ENCODE assay signal across 30 mouse cellular contexts in genomic region chr11:103801128-103801527, GRCm38 (mm10). TPM values are rescaled to one million over a fixed set of nuclear protein-coding genes. Genes with fewer than 3 reads are reported as not detected.
A peak's percentile ranks its signal among the peaks of the same experiment; 100 is the strongest.
DNase-seq lines count a peak whose midpoint lies in the region; ATAC-seq and TF ChIP-seq lines count a peak whose summit lies in the region.
"Had no signal": no experiment of that assay in that cellular context is flagged by ENCODE, and none has a peak within 500 bp of the region (broad histone marks: within the 10 kb centered on the region; RNA-seq: fewer than 3 reads in every experiment).

No protein-coding gene starts in this region.

- no peak for TF ChIP-seq CTCF in lung, embryonic 14.5 days (IDR thresholded peaks at IDR 0.05; ENCODE audit: low read depth)

- DNase-seq in cerebellum, postnatal 10 days: peak; percentile 48 to 53
- no peak for DNase-seq in cerebellum, postnatal 4 days (ENCODE audit: low spot score in 2 of 2)
- DNase-seq in lung, embryonic 14.5 days: peak; percentile 66
- DNase-seq in lung, postnatal 25 days (ENCODE audit: low spot score): no peak
- peak; percentile 51 for DNase-seq in brain, adult 2 months (ENCODE audit: low read depth, low spot score)
- DNase-seq in thymus, postnatal 10 days (ENCODE audit: low spot score in 2 of 2): no peak
- DNase-seq: B cell, adult 2 months; cerebellum, adult 9-10 months; gastrocnemius, postnatal 10 days; heart, adult 11 months; kidney, adult 11 months; kidney, postnatal 4 days; retina, postnatal 1 day; thymus, postnatal 36 days had no signal

- H3K4me2 ChIP-seq in lung, embryonic 14.5 days: no peak overlapping the region
- no peak overlapping the region for H3K4me2 ChIP-seq in midbrain, embryonic 15.5 days
- H3K4me2 ChIP-seq: embryonic facial prominence, embryonic 12.5 days; heart, embryonic 11.5 days; kidney, embryonic 15.5 days; limb, embryonic 15.5 days; neural tube, embryonic 13.5 days had no signal

- WGBS in lung, embryonic 14.5 days: 26% methylated on average over 9 of the region's 9 CpGs
- WGBS in midbrain, embryonic 15.5 days: 79% methylated on average over 9 of the region's 9 CpGs

- no peaks in the 10 kb centered on the region for H3K9me3 ChIP-seq in lung, embryonic 14.5 days (ENCODE audit: low read depth, low read length)
- no peaks in the 10 kb centered on the region for H3K9me3 ChIP-seq in midbrain, embryonic 15.5 days
- H3K9me3 ChIP-seq: kidney, embryonic 15.5 days; limb, embryonic 15.5 days; neural tube, embryonic 13.5 days had no signal

- H3K36me3 ChIP-seq in lung, embryonic 14.5 days (ENCODE audit: insufficient read depth): no peaks in the 10 kb centered on the region
- no peaks in the 10 kb centered on the region for H3K36me3 ChIP-seq in midbrain, embryonic 15.5 days (replicated peaks)
- H3K36me3 ChIP-seq: embryonic facial prominence, embryonic 12.5 days; G1E; kidney, embryonic 15.5 days; limb, embryonic 15.5 days; neural tube, embryonic 13.5 days had no signal

- H3K4me1 ChIP-seq in lung, embryonic 14.5 days (ENCODE audit: insufficient read depth): no peaks in the 10 kb centered on the region
- no peaks in the 10 kb centered on the region for H3K4me1 ChIP-seq in midbrain, embryonic 15.5 days
- H3K4me1 ChIP-seq: embryonic facial prominence, embryonic 12.5 days; kidney, embryonic 15.5 days; neural tube, embryonic 13.5 days had no signal

- no peak overlapping the region for H3K4me3 ChIP-seq in lung, embryonic 14.5 days (ENCODE audit: low read depth, low read length)
- H3K4me3 ChIP-seq in midbrain, embryonic 15.5 days: no peak overlapping the region
- H3K4me3 ChIP-seq: embryonic facial prominence, embryonic 12.5 days; kidney, embryonic 15.5 days; left cerebral cortex, adult 2 months; limb, embryonic 15.5 days; myocyte; neural tube, embryonic 13.5 days had no signal

- no peak overlapping the region for H3K9ac ChIP-seq in lung, embryonic 14.5 days
- H3K9ac ChIP-seq in midbrain, embryonic 15.5 days: no peak overlapping the region
- H3K9ac ChIP-seq: embryonic facial prominence, embryonic 12.5 days; kidney, embryonic 15.5 days; limb, embryonic 15.5 days; liver, embryonic 14.5 days; neural tube, embryonic 13.5 days had no signal

- H3K27me3 ChIP-seq in lung, embryonic 14.5 days (ENCODE audit: insufficient read depth, low read length): peaks cover 1% of the 10 kb centered on the region; the same call in 1 of the 2 replicates
- H3K27me3 ChIP-seq in midbrain, embryonic 15.5 days (replicated peaks): no peaks in the 10 kb centered on the region

- ATAC-seq in lung, embryonic 14.5 days (ENCODE audit: insufficient read depth): peak; percentile 60; the same call in 1 of the 2 replicates
- ATAC-seq in midbrain, embryonic 15.5 days (replicated peaks): no peak
- ATAC-seq: activated CD4-positive, CD25-positive, alpha-beta regulatory T cell, adult 4 months; forebrain, embryonic 14.5 days; hindbrain, embryonic 16.5 days; midbrain, embryonic 16.5 days had no signal

- H3K27ac ChIP-seq in lung, embryonic 14.5 days (ENCODE audit: low read depth): no peak overlapping the region
- H3K27ac ChIP-seq in midbrain, embryonic 15.5 days: no peak overlapping the region
- H3K27ac ChIP-seq: embryonic facial prominence, embryonic 12.5 days; kidney, embryonic 15.5 days; left cerebral cortex, adult 2 months; limb, embryonic 15.5 days; liver, embryonic 14.5 days; macrophage; neural tube, embryonic 13.5 days had no signal

RNA-seq across cellular contexts. Expression of gene Wnt3, which starts 27.2 kb away (rescaled TPM):
- 0.18 TPM in 2 replicates for polyA plus RNA-seq in lung, embryonic 14.5 days (2014; fragmentation: Nextera tagmentation; extraction: Ambion mirVana)
- 13.1 and 14.8 TPM in 2 replicates for polyA plus RNA-seq in midbrain, embryonic 15.5 days (2015; fragmentation: Nextera tagmentation; extraction: Ambion mirVana)
- polyA plus RNA-seq: G1E; heart, postnatal 0 days; macrophage had no signal

RNA-seq across cellular contexts. Expression of gene Wnt9b, which starts 51.5 kb away (rescaled TPM):
- not detected in 2 replicates for polyA plus RNA-seq in lung, embryonic 14.5 days (2014; fragmentation: Nextera tagmentation; extraction: Ambion mirVana)
- 0.95 and 1.3 TPM in 2 replicates for polyA plus RNA-seq in midbrain, embryonic 15.5 days (2015; fragmentation: Nextera tagmentation; extraction: Ambion mirVana)
- polyA plus RNA-seq: activated CD4-positive, CD25-positive, alpha-beta regulatory T cell, adult 4 months; G1E; macrophage; myocyte; neural tube, embryonic 13.5 days had no signal

Comparison
In these comparisons a context has a peak if more than half of its experiments do, and no peak if none do; other contexts are left out.
1. DNase-seq: peak in cerebellum, postnatal 10 days (2 of 2), lung, embryonic 14.5 days (single experiment) and brain, adult 2 months (single experiment); none in cerebellum, postnatal 4 days (0 of 2), lung, postnatal 25 days (single experiment) and thymus, postnatal 10 days (0 of 2).
2. RNA of gene Wnt3, which starts 27.2 kb away (polyA plus RNA-seq): 13.1 to 14.8 TPM in midbrain, embryonic 15.5 days; 0.18 TPM in lung, embryonic 14.5 days; every median in the first group is over 10 times any median in the second.